Mouse (Mus musculus): ENCODE measurements around the gene Pisd. TPM values are rescaled to one million over a fixed set of nuclear protein-coding genes. Genes with fewer than 3 reads are reported as not detected.
"Not testable (repeated sequence)": the region's sequence is repeated elsewhere in the genome, so short reads cannot be mapped to it uniquely, and the experiment has no call there.

Gene Pisd
- polyA plus RNA-seq, 1 experiment = 39.8 TPM

GRCm38 (mm10) chr5:32735779-32736178, 49.7 kb downstream of the Pisd start:
- DNase-seq = no peak
- no peaks in the 10 kb centered on the region for H3K36me3 ChIP-seq (ENCODE audit: control insufficient read depth, insufficient read depth, low read length)
- no peaks in the 10 kb centered on the region for H3K27me3 ChIP-seq (ENCODE audit: control insufficient read depth, insufficient read depth, low read length)
- 97% methylated on average over 6 of the region's 6 CpGs for WGBS
- H3K27ac ChIP-seq (ENCODE audit: control insufficient read depth, insufficient read depth, low read length) = no peak overlapping the region
- TF ChIP-seq CTCF (IDR thresholded peaks at IDR 0.05; ENCODE audit: borderline replicate concordance, control insufficient read depth, extremely low read depth, insufficient read depth, low read length, poor library complexity) = no peak
- no peak for TF ChIP-seq POLR2A (IDR thresholded peaks at IDR 0.05; ENCODE audit: control insufficient read depth, extremely low read depth, insufficient read depth, low read length, poor library complexity)
- no peak overlapping the region for H3K4me3 ChIP-seq (ENCODE audit: control insufficient read depth, insufficient read depth, low read length)
- H3K4me1 ChIP-seq (replicated peaks; ENCODE audit: control insufficient read depth, insufficient read depth, low read length) = no peaks in the 10 kb centered on the region

GRCm38 (mm10) chr5:32733892-32734291, 51.6 kb downstream of the Pisd start:
- not testable (repeated sequence) for H3K27ac ChIP-seq (ENCODE audit: control insufficient read depth, insufficient read depth, low read length); H3K27me3 ChIP-seq (ENCODE audit: control insufficient read depth, insufficient read depth, low read length); DNase-seq; H3K36me3 ChIP-seq (ENCODE audit: control insufficient read depth, insufficient read depth, low read length); H3K4me3 ChIP-seq (ENCODE audit: control insufficient read depth, insufficient read depth, low read length); H3K4me1 ChIP-seq (replicated peaks; ENCODE audit: control insufficient read depth, insufficient read depth, low read length)
- WGBS = over 99% methylated on average over 6 of the region's 6 CpGs

- Histone ChIP-seq H3K27ac (ENCODE audit: control insufficient read depth, insufficient read depth, low read length) (no peak overlapping the region), H3K27me3 (ENCODE audit: control insufficient read depth, insufficient read depth, low read length) (no peaks in the 10 kb centered on the region), H3K4me1 (replicated peaks; ENCODE audit: control insufficient read depth, insufficient read depth, low read length) (no peaks in the 10 kb centered on the region), H3K36me3 (ENCODE audit: control insufficient read depth, insufficient read depth, low read length) (no peaks in the 10 kb centered on the region), H3K4me3 (ENCODE audit: control insufficient read depth, insufficient read depth, low read length) (no peak overlapping the region)
- TF ChIP-seq POLR2A (IDR thresholded peaks at IDR 0.05; ENCODE audit: control insufficient read depth, extremely low read depth, insufficient read depth, low read length, poor library complexity) (no peak), CTCF (IDR thresholded peaks at IDR 0.05; ENCODE audit: borderline replicate concordance, control insufficient read depth, extremely low read depth, insufficient read depth, low read length, poor library complexity) (no peak)
- DNase-seq = no peak
- WGBS = 93% methylated on average over 8 of the region's 8 CpGs
These were observed 56.6 kb downstream of the Pisd start for GRCm38 (mm10) chr5:32728851-32729250.

DNA sequence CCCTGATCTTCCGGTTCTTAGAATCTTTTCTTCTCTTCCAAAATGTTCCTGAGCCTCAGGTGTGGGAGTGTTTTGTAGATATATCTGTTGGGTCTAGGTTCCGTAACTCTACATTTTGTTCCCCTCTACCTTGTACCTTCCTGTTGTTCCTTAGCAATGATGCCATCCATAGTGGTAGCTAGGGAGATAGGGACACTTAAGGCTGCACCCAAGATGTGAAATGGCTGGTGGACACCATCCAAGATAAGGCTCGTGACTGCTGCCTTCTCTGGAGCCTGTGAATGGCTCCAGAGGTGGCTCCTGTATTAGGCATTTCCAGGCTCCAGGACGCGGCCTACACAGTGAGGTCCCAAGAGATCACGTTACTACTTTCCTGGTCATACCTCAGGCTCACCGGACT, 57.1 kb downstream of the Pisd start:
- TF ChIP-seq CTCF (IDR thresholded peaks at IDR 0.05; ENCODE audit: borderline replicate concordance, control insufficient read depth, extremely low read depth, insufficient read depth, low read length, poor library complexity) = no peak
- Histone ChIP-seq H3K4me3 (ENCODE audit: control insufficient read depth, insufficient read depth, low read length) (no peak overlapping the region), H3K27me3 (ENCODE audit: control insufficient read depth, insufficient read depth, low read length) (no peaks in the 10 kb centered on the region), H3K4me1 (replicated peaks; ENCODE audit: control insufficient read depth, insufficient read depth, low read length) (no peaks in the 10 kb centered on the region), H3K36me3 (ENCODE audit: control insufficient read depth, insufficient read depth, low read length) (no peaks in the 10 kb centered on the region), H3K27ac (ENCODE audit: control insufficient read depth, insufficient read depth, low read length) (no peak overlapping the region)
- DNase-seq = no peak
- 94% methylated on average over 7 of the region's 7 CpGs for WGBS

GRCm38 (mm10) chr5:32725397-32725796, 60.0 kb downstream of the Pisd start:
- H3K36me3 ChIP-seq (ENCODE audit: control insufficient read depth, insufficient read depth, low read length); H3K27me3 ChIP-seq (ENCODE audit: control insufficient read depth, insufficient read depth, low read length); H3K27ac ChIP-seq (ENCODE audit: control insufficient read depth, insufficient read depth, low read length); H3K4me1 ChIP-seq (replicated peaks; ENCODE audit: control insufficient read depth, insufficient read depth, low read length); H3K4me3 ChIP-seq (ENCODE audit: control insufficient read depth, insufficient read depth, low read length); DNase-seq: not testable (repeated sequence)
- WGBS = 90% methylated on average over 3 of the region's 3 CpGs

- no peaks in the 10 kb centered on the region; the same call in 1 of the 2 replicates for H3K4me1 ChIP-seq (replicated peaks; ENCODE audit: control insufficient read depth, insufficient read depth, low read length)
- TF ChIP-seq CTCF (IDR thresholded peaks at IDR 0.05; ENCODE audit: borderline replicate concordance, control insufficient read depth, extremely low read depth, insufficient read depth, low read length, poor library complexity) (no peak), POLR2A (IDR thresholded peaks at IDR 0.05; ENCODE audit: control insufficient read depth, extremely low read depth, insufficient read depth, low read length, poor library complexity) (no peak)
- 90% methylated on average over 7 of the region's 7 CpGs for WGBS
- H3K36me3 ChIP-seq (ENCODE audit: control insufficient read depth, insufficient read depth, low read length) = no peaks in the 10 kb centered on the region
- no peaks in the 10 kb centered on the region for H3K27me3 ChIP-seq (ENCODE audit: control insufficient read depth, insufficient read depth, low read length)
- DNase-seq = no peak
- no peak overlapping the region for H3K4me3 ChIP-seq (ENCODE audit: control insufficient read depth, insufficient read depth, low read length)
- H3K27ac ChIP-seq (ENCODE audit: control insufficient read depth, insufficient read depth, low read length) = no peak overlapping the region
These were observed 61.5 kb downstream of the Pisd start for GRCm38 (mm10) chr5:32723981-32724380.

- WGBS = 97% methylated on average over 8 of the region's 8 CpGs
- not testable (repeated sequence) for H3K4me3 ChIP-seq (ENCODE audit: control insufficient read depth, insufficient read depth, low read length); H3K27ac ChIP-seq (ENCODE audit: control insufficient read depth, insufficient read depth, low read length); DNase-seq; H3K36me3 ChIP-seq (ENCODE audit: control insufficient read depth, insufficient read depth, low read length); H3K27me3 ChIP-seq (ENCODE audit: control insufficient read depth, insufficient read depth, low read length); H3K4me1 ChIP-seq (replicated peaks; ENCODE audit: control insufficient read depth, insufficient read depth, low read length)
These were observed 62.7 kb downstream of the Pisd start for GRCm38 (mm10) chr5:32722711-32723110.
